Mouse (Mus musculus) brain, adult 10 weeks (tissue): Measurements from ENCODE around the gene Sesn2. TPM values are rescaled to one million over a fixed set of nuclear protein-coding genes. Genes with fewer than 3 reads are reported as not detected.

Experiments
- polyA plus RNA-seq: library from polyadenylated mRNA; stranded (reverse); fragments of 350-450 nt; fragmentation: Illumina TruSeq; extraction: RNeasy Lipid Tissue Mini Kit (QIAGEN cat#74804); gene quantifications from one replicate; pipeline ENCODE4 v1.2.3, GENCODE M21; 2015; ENCODE audit warnings: low read depth, low replicate concordance

Sesn2 gene
- polyA plus RNA-seq, result 9.5 TPM

DNA sequence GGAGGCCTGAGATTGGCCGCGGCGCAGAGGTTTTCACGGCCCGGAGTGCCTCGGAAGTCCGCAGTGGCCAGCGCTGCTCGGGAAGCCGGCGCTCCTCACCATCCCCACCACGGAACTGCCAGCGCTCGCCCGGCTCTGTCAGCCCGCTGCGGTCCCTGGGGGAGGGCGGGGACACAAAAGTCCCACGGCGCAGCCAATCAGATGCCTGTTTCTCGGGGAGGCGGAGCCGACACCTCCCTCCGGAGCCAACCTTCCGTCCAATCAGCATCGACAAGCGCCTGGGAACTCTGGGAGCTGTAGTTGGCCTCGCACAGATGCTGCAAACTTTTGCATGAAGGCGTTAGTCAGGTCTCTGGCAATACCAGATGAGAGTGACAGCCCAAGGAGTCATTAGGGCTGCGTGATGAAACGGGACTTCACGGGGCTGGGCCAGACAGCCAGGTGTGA lies at the start of gene Sesn2:
Sesn2 (minus strand) TSS at position 150 of the 447 bp plus-strand sequence.

DNA sequence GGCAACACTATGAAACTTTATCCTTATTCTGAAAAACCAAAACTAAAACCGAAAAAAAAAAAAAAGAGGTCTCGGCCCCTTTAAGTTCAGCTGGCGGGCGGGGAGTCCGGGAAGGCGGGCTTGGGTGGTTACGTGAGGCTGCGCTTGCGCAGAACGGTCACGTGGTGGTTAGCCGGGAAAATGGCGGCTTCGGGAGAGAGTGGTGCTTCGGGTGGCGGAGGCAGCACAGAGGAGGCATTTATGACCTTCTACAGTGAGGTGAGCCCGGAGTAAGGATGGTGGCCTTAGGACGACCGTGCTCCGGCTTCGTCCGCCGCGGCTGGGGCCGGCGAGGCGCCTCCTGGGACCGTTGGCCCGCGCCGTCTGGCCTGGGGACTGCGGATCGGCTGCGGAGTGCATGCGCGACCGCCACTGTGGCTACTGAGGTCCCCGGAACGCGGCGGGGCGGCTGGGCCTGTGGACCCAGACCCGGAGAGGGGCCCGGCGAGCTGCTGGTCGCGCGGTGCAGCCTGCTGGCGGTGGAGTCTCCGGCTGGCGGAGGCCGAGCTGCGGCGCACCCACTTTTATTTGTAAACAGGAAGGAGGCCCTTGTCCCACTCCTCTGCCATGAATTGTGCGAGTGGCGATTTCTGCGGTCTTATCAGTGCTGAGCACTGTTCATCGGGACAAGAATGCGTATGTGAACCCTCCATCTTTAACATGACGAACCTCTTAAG lies 25.3 kb upstream of the Sesn2 start, which contains the start of gene Dnajc8:
Dnajc8 (plus strand) TSS at position 145 of the 716 bp plus-strand sequence.

DNA sequence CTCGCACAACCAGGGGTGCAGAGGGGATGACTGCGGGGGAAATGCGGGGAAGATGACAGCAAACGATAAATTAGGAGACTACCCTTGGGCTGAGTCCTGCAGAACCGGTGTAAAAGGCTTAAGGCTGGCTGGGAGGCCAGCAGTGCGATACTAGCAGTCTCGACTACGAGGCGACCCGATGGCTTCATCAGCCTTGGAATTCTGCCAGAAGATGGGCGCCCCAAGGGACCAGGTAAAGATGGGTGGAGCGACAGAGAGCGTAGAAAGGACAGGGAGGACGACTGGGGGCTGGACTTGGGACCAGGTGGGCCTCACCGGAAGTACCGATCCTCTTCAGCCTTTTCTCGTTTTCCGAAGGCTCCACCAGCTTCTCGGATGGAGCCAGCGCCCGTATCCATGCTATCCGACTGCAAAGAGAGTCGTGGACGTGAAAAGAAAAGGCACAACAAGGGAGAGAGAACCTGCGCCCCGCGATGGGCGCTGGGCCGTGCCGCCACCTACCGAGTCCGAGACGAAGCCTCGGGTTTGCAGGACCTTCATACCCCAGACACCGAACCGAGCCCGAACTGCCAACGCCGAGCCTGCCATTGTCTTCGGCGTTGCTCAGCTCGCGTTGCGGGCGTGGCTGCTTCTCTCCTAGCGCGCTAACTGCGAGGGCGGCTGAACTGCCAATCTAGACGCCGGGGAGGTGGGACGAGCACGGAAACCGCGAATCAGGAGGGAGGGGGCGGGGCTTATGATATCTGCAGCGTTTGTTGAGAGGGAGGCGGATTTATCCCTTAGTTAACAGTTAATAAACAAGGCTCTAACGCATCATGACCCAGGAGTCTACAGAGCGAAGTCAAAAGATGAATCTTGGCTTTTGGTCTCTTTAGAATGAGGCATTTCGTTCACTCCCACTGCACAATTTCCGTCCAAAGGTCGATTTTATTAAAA lies 22.9 kb upstream of the Sesn2 start, which contains the start of gene Atpif1:
Atpif1 (minus strand) TSS at position 679 of the 936 bp plus-strand sequence.

GRCm38 (mm10) chr4:132463430-132464254 lies 46.7 kb downstream of the Sesn2 start, which contains the start of gene Med18:
TSS of gene Med18 (minus strand) at chr4:132463921.

Other genes with a start within 250 kb of the Sesn2 start
- gene Gmeb1, start 248.9 kb downstream of the Sesn2 start, polyA plus RNA-seq, result 14.5 TPM
- 26.8 TPM for gene Taf12, start 236.1 kb downstream of the Sesn2 start, polyA plus RNA-seq
- 3.0 TPM for gene Rab42, start 207.1 kb downstream of the Sesn2 start, polyA plus RNA-seq
- gene Trnau1ap, start 181.0 kb downstream of the Sesn2 start, polyA plus RNA-seq, result 31.0 TPM
- gene Rcc1, start 156.9 kb downstream of the Sesn2 start, polyA plus RNA-seq, result 11.5 TPM
- 5.8 TPM for gene Phactr4, start 88.0 kb downstream of the Sesn2 start, polyA plus RNA-seq
- gene Med18, start 46.6 kb downstream of the Sesn2 start, polyA plus RNA-seq, result 4.4 TPM
- 967 TPM for gene Atpif1, start 23.2 kb upstream of the Sesn2 start, polyA plus RNA-seq
- gene Dnajc8, start 25.0 kb upstream of the Sesn2 start, polyA plus RNA-seq, result 186 TPM
- 0.89 TPM for gene Ptafr, start 53.6 kb upstream of the Sesn2 start, polyA plus RNA-seq
- gene Eya3, start 128.5 kb upstream of the Sesn2 start, polyA plus RNA-seq, result 20.3 TPM
- 3.0 TPM for gene Xkr8, start 222.0 kb upstream of the Sesn2 start, polyA plus RNA-seq
- 2.4 TPM for gene Smpdl3b, start 246.8 kb upstream of the Sesn2 start, polyA plus RNA-seq